Mouse (Mus musculus) kidney, embryonic 15.5 days (tissue): Measurements from ENCODE around the gene Coro1c. TPM values are rescaled to one million over a fixed set of nuclear protein-coding genes. Genes with fewer than 3 reads are reported as not detected.

ENCODE experiments used
- ATAC-seq: fragments of 200-750 bp; cut with Nextera tagmentation; replicated peaks from 2 replicates; pipeline ENCODE4 v1.8.0; 2017; ENCODE audit warnings: moderate TSS enrichment; ENCODE audit not compliant: low FRiP score
- H3K27ac ChIP-seq: fragments of 300-500 bp; sonication (generic); 2 replicates; pipeline ENCODE4 v1.5.1; 2015; ENCODE audit warnings: mild to moderate bottlenecking, inconsistent platforms
- H3K27me3 ChIP-seq: fragments of 300-500 bp; sonication (generic); 2 replicates; pipeline ENCODE4 v1.6.1; 2015; ENCODE audit warnings: inconsistent platforms
- H3K36me3 ChIP-seq: fragments of 300-500 bp; sonication (generic); 2 replicates; pipeline ENCODE4 v1.6.1; 2015; ENCODE audit warnings: inconsistent platforms
- H3K4me1 ChIP-seq: fragments of 300-500 bp; sonication (generic); 2 replicates; pipeline ENCODE4 v1.6.1; 2015; ENCODE audit warnings: inconsistent platforms
- H3K4me2 ChIP-seq: fragments of 300-500 bp; sonication (generic); 2 replicates; pipeline ENCODE4 v1.6.1; 2015; ENCODE audit warnings: moderate library complexity, mild to moderate bottlenecking, inconsistent platforms
- H3K4me3 ChIP-seq: fragments of 300-500 bp; sonication (generic); replicated peaks from 2 replicates; pipeline ENCODE4 v1.5.1; 2015; ENCODE audit warnings: mild to moderate bottlenecking, inconsistent platforms
- H3K9ac ChIP-seq: fragments of 300-500 bp; sonication (generic); 2 replicates; pipeline ENCODE4 v1.6.1; 2015; ENCODE audit warnings: mild to moderate bottlenecking, inconsistent platforms
- H3K9me3 ChIP-seq: fragments of 300-500 bp; sonication (generic); replicated peaks from 2 replicates; pipeline ENCODE4 v1.6.1; 2016; ENCODE audit warnings: inconsistent platforms
- WGBS: fragments of 180-500 bp; shearing (Covaris S2); methylation state at CpG from one replicate; pipeline ENCODE4 v1.1.7; 2015; ENCODE audit warnings: mixed read lengths; 5-methylcytosine and 5-hydroxymethylcytosine counted together
- polyA plus RNA-seq: library from polyadenylated mRNA; unstranded; fragments of >200 nt; fragmentation: Nextera tagmentation; extraction: Ambion mirVana; gene quantifications from 2 replicates; pipeline ENCODE4 v1.2.1, GENCODE M21; 2015

The Coro1c gene
- polyA plus RNA-seq, 1 experiment from 2014 or later, result 119 TPM

GRCm38 (mm10) chr5:113861294-113861693, 47.3 kb downstream of the Coro1c start:
- 92% methylated on average over 8 of the region's 8 CpGs for WGBS
- Histone ChIP-seq H3K36me3 (peaks cover 31% of the 10 kb centered on the region), H3K27ac (no peak overlapping the region), H3K4me2 (no peak overlapping the region), H3K4me1 (peaks cover 29% of the 10 kb centered on the region), H3K4me3 (no peak overlapping the region), H3K9me3 (no peaks in the 10 kb centered on the region), H3K9ac (no peak overlapping the region), H3K27me3 (no peaks in the 10 kb centered on the region)
- no peak for ATAC-seq

GRCm38 (mm10) chr5:113858971-113859370, 49.6 kb downstream of the Coro1c start:
- no peak overlapping the region for H3K4me2 ChIP-seq
- no peaks in the 10 kb centered on the region for H3K9me3 ChIP-seq
- no peak overlapping the region for H3K4me3 ChIP-seq
- no peaks in the 10 kb centered on the region for H3K27me3 ChIP-seq
- peaks cover 15% of the 10 kb centered on the region for H3K36me3 ChIP-seq
- peaks cover 35% of the 10 kb centered on the region for H3K4me1 ChIP-seq
- no peak overlapping the region for H3K9ac ChIP-seq
- H3K27ac ChIP-seq, result peak overlapping the region; percentile 10; the same call in 1 of the 2 replicates
- no peak for ATAC-seq
- 40% methylated on average over 5 of the region's 5 CpGs for WGBS

- Histone ChIP-seq H3K9ac (no peak overlapping the region), H3K4me2 (no peak overlapping the region), H3K4me3 (no peak overlapping the region), H3K4me1 (peaks cover 35% of the 10 kb centered on the region), H3K9me3 (no peaks in the 10 kb centered on the region), H3K27ac (no peak overlapping the region), H3K27me3 (no peaks in the 10 kb centered on the region), H3K36me3 (peaks cover 11% of the 10 kb centered on the region; the same call in 1 of the 2 replicates)
- ATAC-seq, result no peak
- 80% methylated on average over 10 of the region's 10 CpGs for WGBS
Observed at GRCm38 (mm10) chr5:113858550-113858949, 50.0 kb downstream of the Coro1c start.

- Histone ChIP-seq H3K27me3 (no peaks in the 10 kb centered on the region), H3K4me3 (no peak overlapping the region), H3K9me3 (no peaks in the 10 kb centered on the region), H3K4me1 (peaks cover 35% of the 10 kb centered on the region), H3K27ac (no peak overlapping the region), H3K4me2 (no peak overlapping the region), H3K9ac (no peak overlapping the region), H3K36me3 (peaks cover 13% of the 10 kb centered on the region; the same call in 1 of the 2 replicates)
- ATAC-seq, result no peak
- WGBS, result 59% methylated on average over 8 of the region's 8 CpGs
Observed at GRCm38 (mm10) chr5:113857631-113858030, 50.9 kb downstream of the Coro1c start.

- Histone ChIP-seq H3K27me3 (no peaks in the 10 kb centered on the region), H3K4me2 (no peak overlapping the region), H3K9me3 (no peaks in the 10 kb centered on the region), H3K4me1 (peaks cover 35% of the 10 kb centered on the region), H3K4me3 (no peak overlapping the region), H3K27ac (no peak overlapping the region), H3K9ac (no peak overlapping the region), H3K36me3 (peaks cover 19% of the 10 kb centered on the region; the same call in 1 of the 2 replicates)
- WGBS, result 54% methylated on average over 7 of the region's 7 CpGs
- no peak for ATAC-seq
Observed at GRCm38 (mm10) chr5:113856631-113857030, 51.9 kb downstream of the Coro1c start.

- Histone ChIP-seq H3K4me3 (no peak overlapping the region), H3K27me3 (no peaks in the 10 kb centered on the region), H3K9me3 (no peaks in the 10 kb centered on the region), H3K9ac (no peak overlapping the region), H3K4me2 (no peak overlapping the region), H3K4me1 (peaks cover 35% of the 10 kb centered on the region), H3K36me3 (peaks cover 22% of the 10 kb centered on the region), H3K27ac (0 out of 2 replicates have a peak overlapping the region, but pooled peaks have one; percentile 14)
- 73% methylated on average over 3 of the region's 3 CpGs for WGBS
- ATAC-seq, result no peak
Observed at GRCm38 (mm10) chr5:113855696-113856095, 52.9 kb downstream of the Coro1c start.

GRCm38 (mm10) chr5:113855117-113855516, 53.4 kb downstream of the Coro1c start:
- Histone ChIP-seq H3K4me3 (no peak overlapping the region), H3K4me2 (no peak overlapping the region), H3K9me3 (no peaks in the 10 kb centered on the region), H3K9ac (no peak overlapping the region), H3K27me3 (no peaks in the 10 kb centered on the region), H3K36me3 (peaks cover 28% of the 10 kb centered on the region), H3K4me1 (peaks cover 35% of the 10 kb centered on the region), H3K27ac (no peak overlapping the region)
- WGBS, result 94% methylated on average over 10 of the region's 10 CpGs
- ATAC-seq, result no peak

- no peak overlapping the region for H3K9ac ChIP-seq
- H3K27ac ChIP-seq, result no peak overlapping the region
- WGBS, result 39% methylated on average over 14 of the region's 14 CpGs
- no peak overlapping the region for H3K4me2 ChIP-seq
- no peak overlapping the region for H3K4me3 ChIP-seq
- H3K27me3 ChIP-seq, result no peaks in the 10 kb centered on the region
- ATAC-seq, result no peak
- H3K36me3 ChIP-seq, result peaks cover 34% of the 10 kb centered on the region
- peaks cover 34% of the 10 kb centered on the region for H3K4me1 ChIP-seq
- H3K9me3 ChIP-seq, result no peaks in the 10 kb centered on the region
Observed at GRCm38 (mm10) chr5:113854494-113854893, 54.1 kb downstream of the Coro1c start.

- Histone ChIP-seq H3K4me2 (no peak overlapping the region), H3K36me3 (peaks cover 44% of the 10 kb centered on the region), H3K27me3 (no peaks in the 10 kb centered on the region), H3K9me3 (no peaks in the 10 kb centered on the region), H3K9ac (no peak overlapping the region), H3K27ac (no peak overlapping the region), H3K4me1 (peaks cover 24% of the 10 kb centered on the region), H3K4me3 (no peak overlapping the region)
- 86% methylated on average over 10 of the region's 10 CpGs for WGBS
- ATAC-seq, result no peak
Observed at GRCm38 (mm10) chr5:113853541-113853940, 55.0 kb downstream of the Coro1c start.

GRCm38 (mm10) chr5:113852463-113852862, 56.1 kb downstream of the Coro1c start:
- ATAC-seq, result no peak
- 91% methylated on average over 7 of the region's 7 CpGs for WGBS

GRCm38 (mm10) chr5:113850680-113851230, 57.8 kb downstream of the Coro1c start:
- no peak overlapping the region for H3K9ac ChIP-seq
- H3K4me2 ChIP-seq, result no peak overlapping the region
- 54% methylated on average over 8 of the region's 8 CpGs for WGBS
- no peaks in the 10 kb centered on the region for H3K27me3 ChIP-seq
- H3K27ac ChIP-seq, result no peak overlapping the region
- H3K9me3 ChIP-seq, result no peaks in the 10 kb centered on the region
- peaks cover 2% of the 10 kb centered on the region; the same call in 1 of the 2 replicates for H3K4me1 ChIP-seq
- ATAC-seq, result no peak
- H3K4me3 ChIP-seq, result no peak overlapping the region
- H3K36me3 ChIP-seq, result peaks cover 72% of the 10 kb centered on the region

More at GRCm38 (mm10) chr5:113852463-113852862, 56.1 kb downstream of the Coro1c start:
- Histone ChIP-seq H3K27ac (no peak overlapping the region), H3K36me3 (peaks cover 55% of the 10 kb centered on the region), H3K4me2 (no peak overlapping the region), H3K9ac (no peak overlapping the region), H3K4me3 (no peak overlapping the region), H3K4me1 (peaks cover 18% of the 10 kb centered on the region), H3K27me3 (no peaks in the 10 kb centered on the region), H3K9me3 (no peaks in the 10 kb centered on the region)

GRCm38 (mm10) chr5:113847636-113848035, 60.9 kb downstream of the Coro1c start:
- Histone ChIP-seq H3K4me3 (no peak overlapping the region), H3K9ac (no peak overlapping the region), H3K27ac (no peak overlapping the region), H3K4me2 (no peak overlapping the region), H3K36me3 (peaks cover 97% of the 10 kb centered on the region), H3K4me1 (no peaks in the 10 kb centered on the region), H3K27me3 (no peaks in the 10 kb centered on the region), H3K9me3 (no peaks in the 10 kb centered on the region)
- no peak for ATAC-seq
- WGBS, result 81% methylated on average over 9 of the region's 9 CpGs

- Histone ChIP-seq H3K27me3 (no peaks in the 10 kb centered on the region), H3K4me1 (no peaks in the 10 kb centered on the region), H3K9ac (no peak overlapping the region), H3K9me3 (no peaks in the 10 kb centered on the region), H3K36me3 (peaks cover 98% of the 10 kb centered on the region), H3K4me2 (no peak overlapping the region), H3K27ac (no peak overlapping the region), H3K4me3 (no peak overlapping the region)
- no peak for ATAC-seq
- WGBS, result 89% methylated on average over 8 of the region's 8 CpGs
Observed at GRCm38 (mm10) chr5:113846656-113847055, 61.9 kb downstream of the Coro1c start.
